Mouse (Mus musculus) limb, embryonic 14.5 days (tissue): ENCODE measurements around the gene Apoh. TPM values are rescaled to one million over a fixed set of nuclear protein-coding genes. Genes with fewer than 3 reads are reported as not detected.

Source experiments
- ATAC-seq: fragments of 200-750 bp; cut with Nextera tagmentation; 2 replicates; pipeline ENCODE4 v1.8.0; 2017; ENCODE audit warnings: low read depth, moderate number of reproducible peaks, moderate TSS enrichment; ENCODE audit not compliant: low FRiP score
- DNase-seq: peaks from one replicate; pipeline ENCODE4 v3.0.0-alpha.2; 2015; ENCODE audit warnings: low spot score
- H3K27ac ChIP-seq: fragments of 300-500 bp; sonication (generic); replicated peaks from 2 replicates; pipeline ENCODE4 v1.5.1; 2014; ENCODE audit warnings: low read depth, mild to moderate bottlenecking, low read length, moderate library complexity, mixed read lengths
- H3K27me3 ChIP-seq: fragments of 300-500 bp; sonication (generic); 2 replicates; pipeline ENCODE4 v1.6.1; 2014; ENCODE audit warnings: low read length, mixed read lengths; ENCODE audit not compliant: control insufficient read depth, insufficient read depth
- H3K36me3 ChIP-seq: fragments of 300-500 bp; sonication (generic); 2 replicates; pipeline ENCODE4 v1.6.1; 2014; ENCODE audit warnings: mild to moderate bottlenecking, low read length, moderate library complexity, mixed read lengths; ENCODE audit not compliant: control insufficient read depth, insufficient read depth
- H3K4me1 ChIP-seq: fragments of 300-500 bp; sonication (generic); 2 replicates; pipeline ENCODE4 v1.6.1; 2014; ENCODE audit warnings: antibody characterized with exemption, low read length, mixed read lengths; ENCODE audit not compliant: control insufficient read depth, insufficient read depth
- H3K4me2 ChIP-seq: fragments of 300-500 bp; sonication (generic); replicated peaks from 2 replicates; pipeline ENCODE4 v1.6.1; 2014; ENCODE audit warnings: low read depth, mild to moderate bottlenecking, low read length, moderate library complexity; ENCODE audit not compliant: severe bottlenecking
- H3K4me3 ChIP-seq: fragments of 300-500 bp; sonication (generic); replicated peaks from 2 replicates; pipeline ENCODE4 v1.5.1; 2014; ENCODE audit warnings: low read length
- H3K9ac ChIP-seq: fragments of 300-500 bp; sonication (generic); 2 replicates; pipeline ENCODE4 v1.6.1; 2014; ENCODE audit warnings: mild to moderate bottlenecking, low read depth, low read length, moderate library complexity; ENCODE audit not compliant: severe bottlenecking
- H3K9me3 ChIP-seq: fragments of 300-500 bp; sonication (generic); 2 replicates; pipeline ENCODE4 v1.6.1; 2016; ENCODE audit warnings: low read length; ENCODE audit not compliant: control insufficient read depth
- POLR2A ChIP-seq: fragments of 200-500 bp; IDR thresholded peaks from 2 replicates; pipeline ENCODE4 v1.8.0; 2012; ENCODE audit warnings: inconsistent platforms, mild to moderate bottlenecking, moderate library complexity, borderline replicate concordance; ENCODE audit not compliant: insufficient read depth, insufficient read length; ENCODE audit errors: extremely low read depth
- WGBS: fragments of 180-500 bp; shearing (Covaris S2); extraction: QIAGEN DNeasy Blood & Tissue Kit; methylation state at CpG from one replicate; pipeline ENCODE4 v1.1.7; 2014; 5-methylcytosine and 5-hydroxymethylcytosine counted together
- polyA plus RNA-seq, 2 experiments: library from polyadenylated mRNA; depleted of rRNA in 1 of 2; stranded (reverse) in 1 of 2; unstranded in 1 of 2; fragments of >200 nt; fragmentation: Nextera tagmentation in 1 of 2; extraction: Ambion mirVana in 1 of 2; gene quantifications; 2 replicates each; pipeline versions ENCODE4 v1.2.1 to v1.2.3; 2012 to 2014

Apoh gene
- polyA plus RNA-seq, 2 experiments = 0.35 TPM; not detected in 1

DNA sequence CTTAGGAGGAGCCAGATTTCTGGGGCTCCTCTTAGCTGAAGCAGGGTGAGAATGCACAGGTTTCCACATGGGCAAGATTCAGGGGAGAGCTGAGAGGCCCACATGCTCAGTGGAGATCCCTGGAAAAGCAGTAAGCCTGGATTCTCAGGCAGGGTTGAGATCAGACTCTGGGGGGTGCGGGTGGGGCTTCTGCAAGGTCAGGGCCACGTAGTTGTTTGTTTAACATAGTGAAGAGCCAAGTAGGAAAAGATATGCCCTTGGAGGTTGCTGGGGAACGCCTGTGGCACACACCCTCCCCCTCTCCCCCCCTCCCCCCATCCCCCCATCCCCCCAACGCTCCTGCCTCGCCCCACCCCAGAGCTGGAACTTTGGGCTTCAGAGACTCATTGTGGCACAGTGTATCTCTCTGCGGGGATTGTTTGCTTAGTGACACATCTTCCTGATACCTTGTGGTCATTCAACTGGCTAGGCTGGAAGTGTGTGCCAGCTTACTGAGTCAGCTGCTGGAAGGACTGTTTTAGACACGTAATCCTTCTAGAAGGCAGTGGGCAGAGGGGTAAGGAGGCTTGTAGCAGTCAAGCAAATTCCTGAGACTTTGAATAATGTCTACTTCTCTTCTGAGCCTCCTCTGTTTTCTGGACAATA is 21.9 kb downstream of the Apoh start:
- Histone ChIP-seq H3K27me3 (no peaks in the 10 kb centered on the region), H3K9me3 (no peaks in the 10 kb centered on the region), H3K4me3 (no peak overlapping the region), H3K4me1 (peaks cover 4% of the 10 kb centered on the region; the same call in 1 of the 2 replicates), H3K4me2 (no peak overlapping the region), H3K27ac (no peak overlapping the region), H3K9ac (no peak overlapping the region), H3K36me3 (no peaks in the 10 kb centered on the region)
- DNase-seq (no peak), ATAC-seq (no peak)
- no peak for TF ChIP-seq POLR2A
- 68% methylated on average over 5 of the region's 7 CpGs for WGBS

DNA sequence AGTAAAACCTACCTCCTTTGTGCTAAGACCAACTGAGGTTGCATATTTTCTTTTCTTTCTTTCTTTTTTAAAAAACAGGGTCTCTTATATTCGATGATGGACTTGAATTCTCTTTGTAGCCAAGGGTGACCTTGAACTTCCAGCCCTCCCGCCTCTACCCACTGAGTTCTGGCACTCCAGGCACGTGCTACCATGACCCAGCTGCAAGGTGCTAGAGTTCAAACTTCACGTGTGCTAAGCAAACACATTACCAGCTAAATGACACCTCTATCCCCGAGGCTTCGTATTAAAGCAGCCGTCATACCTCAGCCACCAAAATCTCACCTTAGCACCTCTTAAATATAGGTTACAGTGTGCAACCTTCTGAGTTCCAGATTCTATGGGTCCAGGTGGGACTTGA is 22.4 kb downstream of the Apoh start:
- Histone ChIP-seq H3K4me2 (no peak overlapping the region), H3K9ac (no peak overlapping the region), H3K36me3 (no peaks in the 10 kb centered on the region), H3K9me3 (no peaks in the 10 kb centered on the region), H3K27me3 (no peaks in the 10 kb centered on the region), H3K4me3 (no peak overlapping the region), H3K27ac (no peak overlapping the region), H3K4me1 (peaks cover 4% of the 10 kb centered on the region; the same call in 1 of the 2 replicates)
- no peak for TF ChIP-seq POLR2A
- ATAC-seq (no peak), DNase-seq (no peak)
- WGBS = 48% methylated on average over 7 of the region's 7 CpGs

DNA sequence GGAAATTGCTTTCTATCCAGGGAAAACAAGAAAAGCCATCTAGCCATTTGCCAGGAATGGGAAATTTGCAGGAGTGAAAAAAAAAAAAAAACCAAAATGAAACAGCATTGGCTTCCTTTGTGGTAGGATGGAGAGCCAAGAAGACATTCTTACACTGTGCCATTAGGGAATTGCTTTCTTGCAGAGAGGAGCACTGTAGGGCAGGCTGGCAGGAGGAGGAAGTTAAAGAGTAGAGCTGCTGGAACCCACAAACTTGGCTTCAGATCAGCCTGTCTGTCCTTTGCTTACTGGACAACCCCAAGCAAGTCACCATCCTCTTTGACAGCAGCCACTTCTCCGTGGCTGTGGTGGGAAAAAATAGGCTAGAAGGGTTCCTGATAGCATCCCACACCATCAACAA is 23.9 kb downstream of the Apoh start:
- H3K27me3 ChIP-seq = no peaks in the 10 kb centered on the region
- H3K4me1 ChIP-seq = peaks cover 4% of the 10 kb centered on the region; the same call in 1 of the 2 replicates
- no peak for TF ChIP-seq POLR2A
- ATAC-seq = no peak
- no peaks in the 10 kb centered on the region for H3K36me3 ChIP-seq
- no peaks in the 10 kb centered on the region for H3K9me3 ChIP-seq
- no peak overlapping the region for H3K27ac ChIP-seq
- H3K4me3 ChIP-seq = no peak overlapping the region
- no peak overlapping the region for H3K9ac ChIP-seq
- DNase-seq = no peak
- WGBS = 76% methylated on average over 1 of the region's 1 CpGs
- no peak overlapping the region for H3K4me2 ChIP-seq

DNA sequence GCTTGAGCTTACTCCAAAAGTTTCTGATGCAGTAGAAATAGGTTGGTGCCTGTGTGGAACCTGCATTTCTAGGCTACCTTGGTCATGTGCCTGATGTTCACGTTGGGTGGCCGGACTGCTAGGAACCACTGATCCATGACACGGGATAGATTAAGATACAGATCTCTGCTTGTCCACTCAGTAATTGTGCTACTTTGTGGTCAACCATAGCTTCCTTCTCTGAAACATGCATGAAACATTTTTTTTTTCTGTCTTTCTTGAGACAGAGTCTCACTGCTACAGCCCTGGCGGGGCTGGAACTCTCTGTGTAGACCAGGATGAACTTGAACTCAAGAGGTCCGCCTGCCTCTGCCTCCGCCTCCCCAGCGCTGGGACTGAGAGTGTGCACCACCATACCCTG is 33.7 kb downstream of the Apoh start:
- no peaks in the 10 kb centered on the region for H3K36me3 ChIP-seq
- WGBS = 90% methylated on average over 7 of the region's 7 CpGs
- H3K4me2 ChIP-seq = no peak overlapping the region
- H3K9ac ChIP-seq = no peak overlapping the region
- H3K4me1 ChIP-seq = no peaks in the 10 kb centered on the region
- H3K4me3 ChIP-seq = no peak overlapping the region
- H3K9me3 ChIP-seq = no peaks in the 10 kb centered on the region
- TF ChIP-seq POLR2A = no peak
- no peaks in the 10 kb centered on the region for H3K27me3 ChIP-seq
- no peak for ATAC-seq
- DNase-seq = no peak
- no peak overlapping the region for H3K27ac ChIP-seq

DNA sequence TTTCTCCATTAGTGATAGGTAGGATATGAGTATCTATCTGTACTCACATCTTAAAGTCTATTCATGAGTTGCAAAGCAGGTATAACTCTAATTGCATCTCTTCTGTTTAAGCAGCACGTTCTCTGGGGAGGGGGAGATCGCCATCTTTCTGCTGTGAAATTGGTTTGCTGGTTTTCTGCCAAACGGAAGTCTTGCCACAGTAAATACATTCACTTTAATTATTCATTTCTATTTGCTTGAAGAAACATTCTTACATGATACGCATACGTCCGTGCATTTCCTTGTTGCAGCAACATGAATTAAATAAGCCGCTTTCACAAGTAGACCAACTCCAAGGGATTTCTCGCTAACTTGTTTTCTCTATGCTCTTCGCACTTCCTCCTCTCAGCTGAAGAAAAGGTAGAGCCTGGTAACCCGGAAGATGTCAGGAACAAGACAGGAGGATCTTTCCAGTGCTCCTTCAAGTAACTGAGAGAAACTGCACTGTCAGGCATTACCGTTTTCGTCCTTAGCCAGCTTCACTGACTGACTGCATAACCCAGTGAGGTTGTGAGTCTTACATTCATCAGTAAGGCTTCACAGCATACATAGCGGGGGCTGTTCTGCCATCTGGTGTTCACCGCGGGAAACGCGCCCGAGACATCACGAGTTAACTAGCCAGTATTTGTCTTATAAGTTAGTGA is 34.7 kb downstream of the Apoh start:
- Histone ChIP-seq H3K36me3 (no peaks in the 10 kb centered on the region), H3K27me3 (no peaks in the 10 kb centered on the region), H3K4me2 (no peak overlapping the region), H3K27ac (no peak overlapping the region), H3K9me3 (no peaks in the 10 kb centered on the region), H3K9ac (no peak overlapping the region), H3K4me3 (no peak overlapping the region), H3K4me1 (no peaks in the 10 kb centered on the region)
- 39% methylated on average over 19 of the region's 19 CpGs for WGBS
- TF ChIP-seq POLR2A = no peak
- peak; percentile 72 for ATAC-seq
- DNase-seq = peak; percentile 89
